Mouse (Mus musculus) forebrain, embryonic 10.5 days (tissue): ENCODE measurements around the gene Pkp4. TPM values are rescaled to one million over a fixed set of nuclear protein-coding genes. Genes with fewer than 3 reads are reported as not detected.

Experiments
- DNase-seq: peaks from one replicate; pipeline ENCODE4 v3.0.0-alpha.2; 2017; ENCODE audit warnings: low spot score; ENCODE audit errors: extremely low spot score
- H3K27ac ChIP-seq: fragments of 300-500 bp; sonication (generic); 2 replicates; pipeline ENCODE4 v1.5.1; 2016; ENCODE audit warnings: mild to moderate bottlenecking
- H3K27me3 ChIP-seq: fragments of 300-500 bp; sonication (generic); 2 replicates; pipeline ENCODE4 v1.6.1; 2016; ENCODE audit warnings: mild to moderate bottlenecking; ENCODE audit not compliant: poor library complexity, severe bottlenecking
- H3K36me3 ChIP-seq: fragments of 300-500 bp; sonication (generic); replicated peaks from 2 replicates; pipeline ENCODE4 v1.6.1; 2016; ENCODE audit warnings: mild to moderate bottlenecking, moderate library complexity
- H3K4me1 ChIP-seq: fragments of 300-500 bp; sonication (generic); 2 replicates; pipeline ENCODE4 v1.6.1; 2016
- H3K4me3 ChIP-seq: fragments of 300-500 bp; sonication (generic); 2 replicates; pipeline ENCODE4 v1.5.1; 2016; ENCODE audit warnings: mild to moderate bottlenecking, moderate library complexity
- H3K9me3 ChIP-seq: fragments of 300-500 bp; sonication (generic); 2 replicates; pipeline ENCODE4 v1.6.1; 2016; ENCODE audit warnings: mild to moderate bottlenecking, moderate library complexity
- WGBS: fragments of 180-500 bp; shearing (Covaris S2); methylation state at CpG from one replicate; pipeline ENCODE4 v1.1.7; 2016; 5-methylcytosine and 5-hydroxymethylcytosine counted together
- polyA plus RNA-seq: library from polyadenylated mRNA; unstranded; fragments of >200 nt; fragmentation: Nextera tagmentation; extraction: Ambion mirVana; gene quantifications from 2 replicates; pipeline ENCODE4 v1.2.1, GENCODE M21; 2016

Pkp4 gene
- polyA plus RNA-seq, 1 experiment from 2014 or later: 20.8 TPM

GRCm38 (mm10) chr2:59261203-59261602 is 100.6 kb downstream of the Pkp4 start:
- Histone ChIP-seq H3K9me3 (no peaks in the 10 kb centered on the region), H3K27ac (no peak overlapping the region), H3K4me3 (no peak overlapping the region), H3K27me3 (no peaks in the 10 kb centered on the region), H3K36me3 (peaks cover 4% of the 10 kb centered on the region; the same call in 1 of the 2 replicates), H3K4me1 (peaks cover 16% of the 10 kb centered on the region)
- no peak for DNase-seq
- 89% methylated on average over 2 of the region's 2 CpGs for WGBS

GRCm38 (mm10) chr2:59266428-59266827 is 105.8 kb downstream of the Pkp4 start:
- Histone ChIP-seq H3K4me3 (no peak overlapping the region), H3K4me1 (no peaks in the 10 kb centered on the region), H3K36me3 (peaks cover 24% of the 10 kb centered on the region), H3K9me3 (no peaks in the 10 kb centered on the region), H3K27me3 (no peaks in the 10 kb centered on the region), H3K27ac (no peak overlapping the region)
- no peak for DNase-seq
- 93% methylated on average over 14 of the region's 14 CpGs for WGBS

- WGBS: 94% methylated on average over 8 of the region's 8 CpGs
Observed at GRCm38 (mm10) chr2:59271835-59272234, 111.2 kb downstream of the Pkp4 start.

GRCm38 (mm10) chr2:59272713-59273112 is 112.1 kb downstream of the Pkp4 start:
- 80% methylated on average over 6 of the region's 6 CpGs for WGBS
- H3K4me1 ChIP-seq: peaks cover 5% of the 10 kb centered on the region; the same call in 1 of the 2 replicates
- DNase-seq: no peak

More at GRCm38 (mm10) chr2:59271835-59272234, 111.2 kb downstream of the Pkp4 start:
- peaks cover 19% of the 10 kb centered on the region for H3K36me3 ChIP-seq
- no peak overlapping the region for H3K27ac ChIP-seq
- peaks cover 5% of the 10 kb centered on the region; the same call in 1 of the 2 replicates for H3K4me1 ChIP-seq
- no peaks in the 10 kb centered on the region for H3K27me3 ChIP-seq
- DNase-seq: no peak
- no peaks in the 10 kb centered on the region for H3K9me3 ChIP-seq
- no peak overlapping the region for H3K4me3 ChIP-seq

GRCm38 (mm10) chr2:59280914-59281562 is 120.4 kb downstream of the Pkp4 start:
- Histone ChIP-seq H3K4me3 (no peak overlapping the region), H3K4me1 (no peaks in the 10 kb centered on the region), H3K9me3 (no peaks in the 10 kb centered on the region), H3K27ac (no peak overlapping the region), H3K27me3 (no peaks in the 10 kb centered on the region), H3K36me3 (peaks cover 14% of the 10 kb centered on the region; the same call in 1 of the 2 replicates)
- no peak for DNase-seq
- WGBS: 93% methylated on average over 7 of the region's 7 CpGs

More at GRCm38 (mm10) chr2:59272713-59273112, 112.1 kb downstream of the Pkp4 start:
- Histone ChIP-seq H3K36me3 (peaks cover 19% of the 10 kb centered on the region), H3K27me3 (no peaks in the 10 kb centered on the region), H3K4me3 (no peak overlapping the region), H3K9me3 (no peaks in the 10 kb centered on the region), H3K27ac (no peak overlapping the region)

GRCm38 (mm10) chr2:59282966-59283365 is 122.3 kb downstream of the Pkp4 start:
- no peak overlapping the region for H3K4me3 ChIP-seq
- H3K27me3 ChIP-seq: no peaks in the 10 kb centered on the region
- no peak overlapping the region for H3K27ac ChIP-seq
- WGBS: 98% methylated on average over 6 of the region's 6 CpGs
- H3K9me3 ChIP-seq: no peaks in the 10 kb centered on the region
- no peak for DNase-seq
- H3K4me1 ChIP-seq: no peaks in the 10 kb centered on the region
- peaks cover 14% of the 10 kb centered on the region; the same call in 1 of the 2 replicates for H3K36me3 ChIP-seq

GRCm38 (mm10) chr2:59284216-59284615 is 123.6 kb downstream of the Pkp4 start:
- Histone ChIP-seq H3K9me3 (no peaks in the 10 kb centered on the region), H3K27me3 (no peaks in the 10 kb centered on the region), H3K36me3 (peaks cover 14% of the 10 kb centered on the region; the same call in 1 of the 2 replicates), H3K27ac (no peak overlapping the region), H3K4me1 (no peaks in the 10 kb centered on the region), H3K4me3 (no peak overlapping the region)
- WGBS: 94% methylated on average over 5 of the region's 5 CpGs
- no peak for DNase-seq

- H3K27me3 ChIP-seq: no peaks in the 10 kb centered on the region
- H3K4me3 ChIP-seq: no peak overlapping the region
- no peak overlapping the region for H3K27ac ChIP-seq
- no peak for DNase-seq
- WGBS: 91% methylated on average over 8 of the region's 8 CpGs
- 0 out of 2 replicates have a peak, but pooled peaks cover 3% of the 10 kb centered on the region for H3K4me1 ChIP-seq
- H3K9me3 ChIP-seq: no peaks in the 10 kb centered on the region
- peaks cover 9% of the 10 kb centered on the region; the same call in 1 of the 2 replicates for H3K36me3 ChIP-seq
Observed at GRCm38 (mm10) chr2:59284734-59285490, 124.3 kb downstream of the Pkp4 start.

- Histone ChIP-seq H3K27me3 (no peaks in the 10 kb centered on the region), H3K4me1 (peaks cover 6% of the 10 kb centered on the region; the same call in 1 of the 2 replicates), H3K36me3 (peaks cover 7% of the 10 kb centered on the region; the same call in 1 of the 2 replicates), H3K4me3 (no peak overlapping the region), H3K27ac (no peak overlapping the region), H3K9me3 (no peaks in the 10 kb centered on the region)
- no peak for DNase-seq
- 96% methylated on average over 1 of the region's 1 CpGs for WGBS
Observed at GRCm38 (mm10) chr2:59285581-59285980, 124.9 kb downstream of the Pkp4 start.

GRCm38 (mm10) chr2:59286247-59286646 is 125.6 kb downstream of the Pkp4 start:
- H3K36me3 ChIP-seq: peaks cover 7% of the 10 kb centered on the region; the same call in 1 of the 2 replicates
- H3K4me1 ChIP-seq: peaks cover 10% of the 10 kb centered on the region; the same call in 1 of the 2 replicates
- WGBS: 85% methylated on average over 9 of the region's 9 CpGs
- H3K27me3 ChIP-seq: no peaks in the 10 kb centered on the region
- no peaks in the 10 kb centered on the region for H3K9me3 ChIP-seq
- no peak overlapping the region for H3K27ac ChIP-seq
- DNase-seq: no peak
- no peak overlapping the region for H3K4me3 ChIP-seq

- Histone ChIP-seq H3K9me3 (no peaks in the 10 kb centered on the region), H3K27me3 (no peaks in the 10 kb centered on the region), H3K27ac (no peak overlapping the region), H3K4me1 (peaks cover 10% of the 10 kb centered on the region; the same call in 1 of the 2 replicates), H3K4me3 (no peak overlapping the region), H3K36me3 (peaks cover 7% of the 10 kb centered on the region; the same call in 1 of the 2 replicates)
- WGBS: 83% methylated on average over 8 of the region's 8 CpGs
- DNase-seq: no peak
Observed at GRCm38 (mm10) chr2:59287630-59288029, 127.0 kb downstream of the Pkp4 start.

- WGBS: 93% methylated on average over 2 of the region's 2 CpGs
- H3K27me3 ChIP-seq: no peaks in the 10 kb centered on the region
- peaks cover 10% of the 10 kb centered on the region; the same call in 1 of the 2 replicates for H3K4me1 ChIP-seq
- peaks cover 2% of the 10 kb centered on the region; the same call in 1 of the 2 replicates for H3K36me3 ChIP-seq
- DNase-seq: no peak
- no peak overlapping the region for H3K27ac ChIP-seq
- no peak overlapping the region for H3K4me3 ChIP-seq
- no peaks in the 10 kb centered on the region for H3K9me3 ChIP-seq
Observed at GRCm38 (mm10) chr2:59289411-59289810, 128.8 kb downstream of the Pkp4 start.

- 70% methylated on average over 3 of the region's 3 CpGs for WGBS
- no peak for DNase-seq
Observed at GRCm38 (mm10) chr2:59290391-59290790, 129.7 kb downstream of the Pkp4 start.

More at GRCm38 (mm10) chr2:59290391-59290790, 129.7 kb downstream of the Pkp4 start:
- H3K27me3 ChIP-seq: no peaks in the 10 kb centered on the region
- H3K4me1 ChIP-seq: peaks cover 10% of the 10 kb centered on the region; the same call in 1 of the 2 replicates
- H3K36me3 ChIP-seq: peaks cover 7% of the 10 kb centered on the region; the same call in 1 of the 2 replicates
- no peaks in the 10 kb centered on the region for H3K9me3 ChIP-seq
- no peak overlapping the region for H3K4me3 ChIP-seq
- no peak overlapping the region for H3K27ac ChIP-seq
